Mouse (Mus musculus): ENCODE measurements around the gene Dennd1b. TPM values are rescaled to one million over a fixed set of nuclear protein-coding genes. Genes with fewer than 3 reads are reported as not detected.

The Dennd1b gene
- polyA plus RNA-seq, 1 experiment from 2014 or later: 11.1 TPM

- Histone ChIP-seq H3K9ac (no peak overlapping the region), H3K27ac (no peak overlapping the region), H3K4me1 (replicated peaks) (peaks cover 10% of the 10 kb centered on the region), H3K4me3 (no peak overlapping the region), H3K4me2 (no peak overlapping the region), H3K27me3 (no peaks in the 10 kb centered on the region), H3K9me3 (no peaks in the 10 kb centered on the region), H3K36me3 (no peaks in the 10 kb centered on the region)
- 88% methylated on average over 2 of the region's 2 CpGs for WGBS
- ATAC-seq (ENCODE audit: low FRiP score): no peak
These were observed 112.4 kb downstream of the Dennd1b start for GRCm38 (mm10) chr1:139075671-139076070.

- Histone ChIP-seq H3K27ac (no peak overlapping the region), H3K4me1 (replicated peaks) (peaks cover 14% of the 10 kb centered on the region), H3K27me3 (no peaks in the 10 kb centered on the region), H3K4me2 (no peak overlapping the region), H3K36me3 (no peaks in the 10 kb centered on the region), H3K9ac (no peak overlapping the region), H3K9me3 (no peaks in the 10 kb centered on the region), H3K4me3 (no peak overlapping the region)
- ATAC-seq (ENCODE audit: low FRiP score): no peak
- 93% methylated on average over 1 of the region's 1 CpGs for WGBS
These were observed 114.8 kb downstream of the Dennd1b start for GRCm38 (mm10) chr1:139077989-139078388.

GRCm38 (mm10) chr1:139079000-139079399, 115.8 kb downstream of the Dennd1b start:
- no peaks in the 10 kb centered on the region for H3K36me3 ChIP-seq
- H3K4me3 ChIP-seq: no peak overlapping the region
- peaks cover 14% of the 10 kb centered on the region for H3K4me1 ChIP-seq (replicated peaks)
- ATAC-seq (ENCODE audit: low FRiP score): no peak
- no peaks in the 10 kb centered on the region for H3K9me3 ChIP-seq
- WGBS: 82% methylated on average over 8 of the region's 8 CpGs
- no peaks in the 10 kb centered on the region for H3K27me3 ChIP-seq
- H3K4me2 ChIP-seq: no peak overlapping the region
- no peak overlapping the region for H3K9ac ChIP-seq
- no peak overlapping the region for H3K27ac ChIP-seq

GRCm38 (mm10) chr1:139079523-139079922, 116.3 kb downstream of the Dennd1b start:
- Histone ChIP-seq H3K27ac (no peak overlapping the region), H3K9ac (no peak overlapping the region), H3K4me2 (no peak overlapping the region), H3K4me3 (no peak overlapping the region), H3K9me3 (no peaks in the 10 kb centered on the region), H3K4me1 (replicated peaks) (peaks cover 14% of the 10 kb centered on the region), H3K36me3 (no peaks in the 10 kb centered on the region), H3K27me3 (no peaks in the 10 kb centered on the region)
- WGBS: 72% methylated on average over 6 of the region's 6 CpGs
- no peak for ATAC-seq (ENCODE audit: low FRiP score)

GRCm38 (mm10) chr1:139080517-139081386, 117.5 kb downstream of the Dennd1b start:
- no peak overlapping the region for H3K4me3 ChIP-seq
- WGBS: 42% methylated on average over 16 of the region's 16 CpGs
- H3K27me3 ChIP-seq: no peaks in the 10 kb centered on the region
- H3K4me2 ChIP-seq: peak overlapping the region; percentile 23; the same call in 1 of the 2 replicates
- ATAC-seq (ENCODE audit: low FRiP score): peak; percentile 89
- H3K36me3 ChIP-seq: no peaks in the 10 kb centered on the region
- H3K27ac ChIP-seq: peak overlapping the region; percentile 52
- peaks cover 14% of the 10 kb centered on the region for H3K4me1 ChIP-seq (replicated peaks)
- no peak overlapping the region for H3K9ac ChIP-seq
- H3K9me3 ChIP-seq: no peaks in the 10 kb centered on the region

- no peak overlapping the region for H3K4me2 ChIP-seq
- no peak for ATAC-seq (ENCODE audit: low FRiP score)
- no peak overlapping the region for H3K4me3 ChIP-seq
- no peak overlapping the region for H3K9ac ChIP-seq
- no peaks in the 10 kb centered on the region for H3K27me3 ChIP-seq
- no peaks in the 10 kb centered on the region for H3K9me3 ChIP-seq
- no peaks in the 10 kb centered on the region for H3K36me3 ChIP-seq
- 64% methylated on average over 2 of the region's 2 CpGs for WGBS
- H3K27ac ChIP-seq: no peak overlapping the region
- peaks cover 14% of the 10 kb centered on the region for H3K4me1 ChIP-seq (replicated peaks)
These were observed 120.1 kb downstream of the Dennd1b start for GRCm38 (mm10) chr1:139083382-139083781.

GRCm38 (mm10) chr1:139087564-139087963, 124.3 kb downstream of the Dennd1b start:
- whole genome bisulfite sequencing: 85% methylated on average over 3 of the region's 3 CpGs
- no peaks in the 10 kb centered on the region for H3K27me3 ChIP-seq
- no peaks in the 10 kb centered on the region for H3K9me3 ChIP-seq
- ATAC-seq (ENCODE audit: low FRiP score): no peak
- H3K4me1 ChIP-seq (replicated peaks): no peaks in the 10 kb centered on the region
- H3K9ac ChIP-seq: no peak overlapping the region
- H3K36me3 ChIP-seq: no peaks in the 10 kb centered on the region
- H3K4me3 ChIP-seq: no peak overlapping the region
- no peak overlapping the region for H3K4me2 ChIP-seq
- H3K27ac ChIP-seq: no peak overlapping the region

GRCm38 (mm10) chr1:139090744-139091143, 127.5 kb downstream of the Dennd1b start:
- Histone ChIP-seq H3K9ac (no peak overlapping the region), H3K9me3 (no peaks in the 10 kb centered on the region), H3K27me3 (no peaks in the 10 kb centered on the region), H3K27ac (no peak overlapping the region), H3K4me3 (no peak overlapping the region), H3K4me2 (no peak overlapping the region), H3K36me3 (no peaks in the 10 kb centered on the region), H3K4me1 (replicated peaks) (no peaks in the 10 kb centered on the region)
- 69% methylated on average over 3 of the region's 3 CpGs for WGBS
- no peak for ATAC-seq (ENCODE audit: low FRiP score)

- Histone ChIP-seq H3K4me3 (no peak overlapping the region), H3K4me2 (no peak overlapping the region), H3K27me3 (no peaks in the 10 kb centered on the region), H3K4me1 (replicated peaks) (no peaks in the 10 kb centered on the region), H3K27ac (no peak overlapping the region), H3K9ac (no peak overlapping the region), H3K9me3 (no peaks in the 10 kb centered on the region), H3K36me3 (0 out of 2 replicates have a peak, but pooled peaks cover 5% of the 10 kb centered on the region)
- WGBS: 89% methylated on average over 6 of the region's 6 CpGs
- no peak for ATAC-seq (ENCODE audit: low FRiP score)
These were observed 128.5 kb downstream of the Dennd1b start for GRCm38 (mm10) chr1:139091701-139092100.

GRCm38 (mm10) chr1:139092144-139092543, 128.9 kb downstream of the Dennd1b start:
- no peaks in the 10 kb centered on the region for H3K9me3 ChIP-seq
- no peak overlapping the region for H3K4me3 ChIP-seq
- no peak overlapping the region for H3K27ac ChIP-seq
- no peak overlapping the region for H3K9ac ChIP-seq
- H3K36me3 ChIP-seq: 0 out of 2 replicates have a peak, but pooled peaks cover 5% of the 10 kb centered on the region
- no peak for ATAC-seq (ENCODE audit: low FRiP score)
- H3K4me2 ChIP-seq: no peak overlapping the region
- no peaks in the 10 kb centered on the region for H3K27me3 ChIP-seq
- no peaks in the 10 kb centered on the region for H3K4me1 ChIP-seq (replicated peaks)
- WGBS: 80% methylated on average over 10 of the region's 10 CpGs

GRCm38 (mm10) chr1:139092722-139093121, 129.5 kb downstream of the Dennd1b start:
- Histone ChIP-seq H3K4me2 (no peak overlapping the region), H3K27ac (no peak overlapping the region), H3K9me3 (no peaks in the 10 kb centered on the region), H3K27me3 (no peaks in the 10 kb centered on the region), H3K4me1 (replicated peaks) (no peaks in the 10 kb centered on the region), H3K4me3 (no peak overlapping the region), H3K9ac (no peak overlapping the region), H3K36me3 (0 out of 2 replicates have a peak, but pooled peaks cover 5% of the 10 kb centered on the region)
- ATAC-seq (ENCODE audit: low FRiP score): no peak
- WGBS: 62% methylated on average over 4 of the region's 4 CpGs

GRCm38 (mm10) chr1:139096369-139096768, 133.1 kb downstream of the Dennd1b start:
- Histone ChIP-seq H3K27ac (no peak overlapping the region), H3K9ac (no peak overlapping the region), H3K36me3 (0 out of 2 replicates have a peak, but pooled peaks cover 5% of the 10 kb centered on the region), H3K4me3 (no peak overlapping the region), H3K4me2 (no peak overlapping the region), H3K4me1 (replicated peaks) (no peaks in the 10 kb centered on the region), H3K27me3 (no peaks in the 10 kb centered on the region), H3K9me3 (no peaks in the 10 kb centered on the region)
- WGBS: 94% methylated on average over 6 of the region's 6 CpGs
- no peak for ATAC-seq (ENCODE audit: low FRiP score)

GRCm38 (mm10) chr1:139098088-139098487, 134.9 kb downstream of the Dennd1b start:
- Histone ChIP-seq H3K27me3 (no peaks in the 10 kb centered on the region), H3K4me2 (no peak overlapping the region), H3K9me3 (no peaks in the 10 kb centered on the region), H3K9ac (no peak overlapping the region), H3K4me1 (replicated peaks) (no peaks in the 10 kb centered on the region), H3K4me3 (no peak overlapping the region), H3K36me3 (peaks cover 13% of the 10 kb centered on the region; the same call in 1 of the 2 replicates), H3K27ac (no peak overlapping the region)
- 91% methylated on average over 4 of the region's 4 CpGs for WGBS
- ATAC-seq (ENCODE audit: low FRiP score): no peak

Measured in hindbrain, embryonic 13.5 days (tissue).